Mouse (Mus musculus): Measurements from ENCODE around the gene Arl3.

DNA sequence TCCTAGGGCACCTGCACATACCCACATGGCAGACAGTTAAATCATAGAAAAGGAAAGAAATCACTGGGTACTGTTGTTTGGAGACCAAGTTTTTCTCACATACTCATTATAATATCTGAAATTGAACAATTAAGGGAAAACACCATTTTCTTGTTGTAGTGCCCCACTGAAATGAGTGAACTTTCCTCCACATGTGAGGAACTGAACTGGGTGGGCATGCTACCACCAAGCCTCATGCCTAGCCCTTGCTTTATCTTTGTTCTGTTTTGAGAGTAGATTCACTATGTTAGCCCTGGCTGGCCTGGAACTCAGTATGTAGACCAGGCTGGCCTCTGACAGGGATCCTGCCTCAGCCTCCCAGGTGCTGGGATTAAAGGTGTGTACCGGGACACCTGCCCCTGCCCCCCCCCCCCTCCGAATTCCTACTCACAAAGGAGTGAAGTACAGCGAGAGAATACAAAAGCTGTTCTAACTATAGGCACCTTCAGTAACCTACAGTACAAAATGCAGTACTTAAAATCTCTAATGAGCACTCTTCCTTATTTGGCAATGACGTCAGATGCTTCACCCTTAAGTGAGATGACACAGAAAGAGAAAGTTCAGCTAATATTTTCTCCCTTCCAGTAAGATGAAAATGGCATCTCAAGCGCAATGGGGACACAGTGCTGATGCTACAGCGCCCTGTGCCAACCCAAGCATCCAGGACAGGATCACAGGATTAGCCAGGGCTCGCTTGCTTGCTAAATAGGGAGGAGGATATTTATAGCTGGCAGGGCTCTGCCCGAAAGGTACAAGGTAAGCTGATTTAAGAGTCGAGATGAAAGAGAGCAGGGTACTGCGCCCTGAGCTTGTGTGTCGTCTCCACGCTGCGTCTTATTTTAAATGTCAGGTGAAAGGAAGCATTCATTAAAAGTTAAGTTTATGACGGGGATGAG is 10.2 kb downstream of the Arl3 start:
- no peak for TF ChIP-seq CTCF (IDR thresholded peaks at IDR 0.05; ENCODE audit: borderline replicate concordance, insufficient read depth, low read depth, low read length)
- TF ChIP-seq POLR2A (IDR thresholded peaks at IDR 0.05; ENCODE audit: borderline replicate concordance, insufficient read depth, low read length): peak; percentile 45; the same call in 1 of the 2 replicates

Measured in cerebellum, adult 2 months (tissue).